Mouse (Mus musculus): Measurements from ENCODE around the gene Tmem37.

- TF ChIP-seq CTCF (IDR thresholded peaks at IDR 0.05), result peak; percentile 79
- peak; percentile 77 for TF ChIP-seq EP300 (IDR thresholded peaks at IDR 0.05; ENCODE audit: insufficient read depth, low read depth, low read length)
These were observed 19.7 kb upstream of the Tmem37 start for GRCm38 (mm10) chr1:120093482-120094134.
